Mouse (Mus musculus) CH12.LX (cell line): ENCODE results near the gene Atox1.

Experiments
- CTCF ChIP-seq, 2 experiments: IDR thresholded peaks in 1 of 2; conservative IDR thresholded peaks in 1 of 2; 2 replicates each; pipeline ENCODE4 v1.5.1; 2011 to 2012; ENCODE audit warnings: low read depth in 2 of 2, low read length in 2 of 2, improper control_type of control experiment in 1 of 2, inconsistent platforms in 1 of 2, mild to moderate bottlenecking in 1 of 2, moderate library complexity in 1 of 2
- GABPA ChIP-seq: IDR thresholded peaks from 2 replicates; pipeline ENCODE4 v1.6.1; 2012; ENCODE audit warnings: low read depth, low read length, improper control_type of control experiment, inconsistent platforms; ENCODE audit not compliant: insufficient replicate concordance
- HCFC1 ChIP-seq: IDR thresholded peaks from 2 replicates; pipeline ENCODE4 v1.6.1; 2012; ENCODE audit warnings: low read depth, mild to moderate bottlenecking, inconsistent platforms, low read length, improper control_type of control experiment
- NELFE ChIP-seq: IDR thresholded peaks from 2 replicates; pipeline ENCODE4 v1.6.1; 2011; ENCODE audit warnings: low read depth, low read length, improper control_type of control experiment
- POLR2A ChIP-seq: IDR thresholded peaks from 2 replicates; pipeline ENCODE4 v1.6.1; 2011; ENCODE audit warnings: low read depth, mild to moderate bottlenecking, improper control_type of control experiment, low read length
- UBTF ChIP-seq: IDR thresholded peaks from 2 replicates; pipeline ENCODE4 v1.6.1; 2012; ENCODE audit warnings: low read depth, mild to moderate bottlenecking, inconsistent platforms, low read length, improper control_type of control experiment, moderate library complexity
- USF1 ChIP-seq: IDR thresholded peaks from 2 replicates; pipeline ENCODE4 v1.6.1; 2014; ENCODE audit warnings: low read depth, mild to moderate bottlenecking, inconsistent platforms, low read length, improper control_type of control experiment
- ZNF384 ChIP-seq: IDR thresholded peaks from 2 replicates; pipeline ENCODE4 v1.6.1; 2012; ENCODE audit warnings: low read depth, low read length, improper control_type of control experiment, inconsistent platforms

DNA sequence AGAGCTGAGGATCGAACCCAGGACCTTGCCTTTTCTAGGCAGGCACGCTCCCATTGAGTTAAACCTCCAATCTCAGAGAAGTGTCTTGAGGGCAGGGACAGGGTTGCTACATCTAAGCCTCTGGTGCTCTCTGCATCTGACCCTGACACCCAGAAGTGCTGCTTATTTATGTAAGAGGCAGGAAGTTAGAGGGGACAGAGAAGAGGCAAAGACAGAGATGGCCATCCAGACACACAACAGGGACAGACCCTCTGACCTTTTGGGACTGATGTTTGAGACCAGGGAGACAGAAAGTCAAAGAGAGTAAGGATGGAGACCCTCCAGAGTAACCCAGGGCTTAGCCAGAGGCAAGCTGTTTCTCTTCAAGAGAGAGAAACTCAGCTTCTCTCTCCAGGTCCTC lies 31.1 kb downstream of the Atox1 start:
- TF ChIP-seq NELFE (no peak), USF1 (no peak), ZNF384 (no peak), CTCF (conservative IDR thresholded peaks at IDR 0.05 in 1 of 2, IDR thresholded peaks at IDR 0.05 in 1 of 2; ENCODE audit: low read depth in 2 of 2, low read length in 2 of 2) (no peak), UBTF (no peak), GABPA (no peak), POLR2A (no peak), HCFC1 (no peak)
